23 mouse cellular contexts compared by ENCODE assay signal in genomic region chr16:45257567-45257966, GRCm38 (mm10). TPM values are rescaled to one million over a fixed set of nuclear protein-coding genes. Genes with fewer than 3 reads are reported as not detected.
DNase-seq lines count a peak whose midpoint lies in the region; ATAC-seq and TF ChIP-seq lines count a peak whose summit lies in the region.
"Had no signal": no experiment of that assay in that cellular context is flagged by ENCODE, and none has a peak within 500 bp of the region (broad histone marks: within the 10 kb centered on the region; RNA-seq: fewer than 3 reads in every experiment).

No protein-coding gene starts in this region.

- 88% methylated on average over 1 of the region's 1 CpGs for WGBS in midbrain, embryonic 13.5 days

- peak; percentile 89 for ATAC-seq in granulocyte monocyte progenitor cell, adult 5-6 weeks (replicated peaks; ENCODE audit: poor library complexity, severe bottlenecking)
- no peak for ATAC-seq in midbrain, embryonic 13.5 days
- ATAC-seq: activated CD4-positive, CD25-positive, alpha-beta regulatory T cell, adult 4 months; forebrain, postnatal 0 days; intestine, embryonic 16.5 days; midbrain, embryonic 16.5 days; Patski had no signal

- no peak for TF ChIP-seq CTCF in layer of hippocampus, adult 2 months (conservative IDR thresholded peaks at IDR 0.05)

- no peaks in the 10 kb centered on the region for H3K9me3 ChIP-seq in midbrain, embryonic 13.5 days
- H3K9me3 ChIP-seq: heart, embryonic 10.5 days; megakaryocyte, embryonic 14.5 days had no signal

- no peak overlapping the region for H3K9ac ChIP-seq in midbrain, embryonic 13.5 days (replicated peaks)
- H3K9ac ChIP-seq: forebrain, postnatal 0 days; hindbrain, embryonic 14.5 days; lung, embryonic 14.5 days had no signal

- H3K36me3 ChIP-seq in midbrain, embryonic 13.5 days = no peaks in the 10 kb centered on the region
- H3K36me3 ChIP-seq: heart, embryonic 10.5 days had no signal

- H3K4me2 ChIP-seq in midbrain, embryonic 13.5 days (replicated peaks) = no peak overlapping the region
- H3K4me2 ChIP-seq: hindbrain, embryonic 14.5 days; lung, embryonic 14.5 days had no signal

- DNase-seq in layer of hippocampus, adult 2 months (ENCODE audit: low spot score in 2 of 2) = no peak
- no peak for DNase-seq in layer of hippocampus, adult 18-20 months (ENCODE audit: low spot score in 2 of 2)
- DNase-seq in spleen, postnatal 36 days (ENCODE audit: low spot score in 2 of 2) = peak; percentile 43 to 51
- no peak for DNase-seq in spleen, adult 12 weeks (ENCODE audit: low spot score)
- no peak for DNase-seq in adrenal gland, adult 2 months
- DNase-seq: adrenal gland, postnatal 36 days; cerebellum, adult 9-11 months; forebrain, postnatal 0 days; gastrocnemius, postnatal 14 days; heart, postnatal 10 days; lung, embryonic 14.5 days; right cerebral cortex, adult 18-20 months; thymus, adult 18-20 months had no signal

- H3K27me3 ChIP-seq in midbrain, embryonic 13.5 days = no peaks in the 10 kb centered on the region
- H3K27me3 ChIP-seq: megakaryocyte, embryonic 14.5 days had no signal

- no peak overlapping the region for H3K4me3 ChIP-seq in layer of hippocampus, adult 2 months
- H3K4me3 ChIP-seq in midbrain, embryonic 13.5 days (replicated peaks) = no peak overlapping the region
- H3K4me3 ChIP-seq: heart, embryonic 10.5 days; megakaryocyte, embryonic 14.5 days had no signal

- no peaks in the 10 kb centered on the region for H3K4me1 ChIP-seq in midbrain, embryonic 13.5 days (replicated peaks)
- H3K4me1 ChIP-seq: heart, embryonic 10.5 days had no signal

- H3K27ac ChIP-seq in layer of hippocampus, adult 2 months = peak overlapping the region; percentile 11; the same call in 1 of the 2 replicates
- no peak overlapping the region for H3K27ac ChIP-seq in midbrain, embryonic 13.5 days
- H3K27ac ChIP-seq: heart, embryonic 10.5 days; hindbrain, embryonic 14.5 days; kidney, postnatal 0 days had no signal

RNA-seq across cellular contexts. Expression of gene Btla, which starts 33.5 kb away (rescaled TPM):
- total RNA-seq in layer of hippocampus, adult 2 months (2021) = under 1 TPM; 0.27 to 0.59 TPM
- under 1 TPM; 0.28 to 0.35 TPM for total RNA-seq in layer of hippocampus, adult 18-20 months (2021)
- total RNA-seq in granulocyte monocyte progenitor cell, adult 5-6 weeks (2014; fragmentation: Nextera tagmentation) = 6.1 and 12.1 TPM in 2 replicates
- total RNA-seq in granulocyte monocyte progenitor cell, adult 5-6 weeks (2017) = 4.4 and 5.6 TPM in 2 replicates
- polyA plus RNA-seq in midbrain, embryonic 13.5 days (2015; fragmentation: Nextera tagmentation; extraction: Ambion mirVana) = 0.15 and 0.46 TPM in 2 replicates
- under 1 TPM; 0.40 to 0.48 TPM for total RNA-seq in adrenal gland, adult 2 months (2021)
- polyA plus RNA-seq in adrenal gland, adult 2 months (2012; rRNA removed) = 0.03 TPM in 1 of 2 replicates, not detected in the other
- polyA plus RNA-seq: heart, embryonic 10.5 days; hindbrain, embryonic 14.5 days; Patski had no signal

Comparison
In these comparisons a context has a peak if more than half of its experiments do, and no peak if none do; other contexts are left out.
1. DNase-seq: peak in spleen, postnatal 36 days (2 of 2); none in layer of hippocampus, adult 2 months (0 of 2), layer of hippocampus, adult 18-20 months (0 of 2), spleen, adult 12 weeks (single experiment) and adrenal gland, adult 2 months (single experiment).